Mouse (Mus musculus) gastrocnemius, postnatal 25 days (tissue): Measurements from ENCODE around the gene Mxi1. TPM values are rescaled to one million over a fixed set of nuclear protein-coding genes. Genes with fewer than 3 reads are reported as not detected.

Source experiments
- DNase-seq: peaks from one replicate; pipeline ENCODE4 v3.0.0; 2022
- total RNA-seq, 2 experiments: library from RNA; stranded (reverse); gene quantifications; 1 replicate in 1 of 2; 2 replicates in 1 of 2; pipeline ENCODE4 v1.2.3; 2021

The Mxi1 gene
- total RNA-seq, 2 experiments from 2014 or later = 37.8 to 39.1 TPM

- DNase-seq = no peak
Measured at GRCm38 (mm10) chr19:53299156-53299828, 11.0 kb upstream of the Mxi1 start.

- no peak for DNase-seq
Measured at GRCm38 (mm10) chr19:53299829-53300181, 10.5 kb upstream of the Mxi1 start.

- no peak for DNase-seq
Measured at GRCm38 (mm10) chr19:53303382-53303781, 6.9 kb upstream of the Mxi1 start.

GRCm38 (mm10) chr19:53305621-53306020 is 4.7 kb upstream of the Mxi1 start:
- DNase-seq = no peak

- no peak for DNase-seq
Measured at GRCm38 (mm10) chr19:53306706-53307105, 3.6 kb upstream of the Mxi1 start.

- DNase-seq = no peak
Measured at GRCm38 (mm10) chr19:53307219-53307618, 3.1 kb upstream of the Mxi1 start.

GRCm38 (mm10) chr19:53309631-53310030 is 687 bp upstream of the Mxi1 start:
- no peak for DNase-seq

- peak; percentile 48 for DNase-seq
Measured at GRCm38 (mm10) chr19:53310771-53311523, 629 bp downstream of the Mxi1 start.

- DNase-seq = peak; percentile 41
Measured at GRCm38 (mm10) chr19:53311524-53312335, 1.4 kb downstream of the Mxi1 start.

GRCm38 (mm10) chr19:53312336-53312871 is 2.1 kb downstream of the Mxi1 start:
- DNase-seq = peak; percentile 71

- peak; percentile 79 for DNase-seq
Measured at GRCm38 (mm10) chr19:53312951-53313683, 2.8 kb downstream of the Mxi1 start.

GRCm38 (mm10) chr19:53313684-53314443 is 3.5 kb downstream of the Mxi1 start:
- peak; percentile 99 for DNase-seq

GRCm38 (mm10) chr19:53314530-53315208 is 4.4 kb downstream of the Mxi1 start:
- DNase-seq = no peak

- DNase-seq = no peak
Measured at GRCm38 (mm10) chr19:53315209-53315654, 4.9 kb downstream of the Mxi1 start.

- no peak for DNase-seq
Measured at GRCm38 (mm10) chr19:53316105-53316504, 5.8 kb downstream of the Mxi1 start.

GRCm38 (mm10) chr19:53316963-53317362 is 6.6 kb downstream of the Mxi1 start:
- no peak for DNase-seq

- no peak for DNase-seq
Measured at GRCm38 (mm10) chr19:53318143-53319132, 8.1 kb downstream of the Mxi1 start.

GRCm38 (mm10) chr19:53320264-53321110 is 10.2 kb downstream of the Mxi1 start:
- DNase-seq = no peak
